Mouse (Mus musculus) liver, adult (tissue): ENCODE data around the gene Gm12166.

Source experiments
- GATA4 ChIP-seq: IDR thresholded peaks from 2 replicates; pipeline ENCODE4 v1.6.1; 2014; ENCODE audit warnings: mild to moderate bottlenecking, low read length; ENCODE audit not compliant: insufficient replicate concordance

Gene Gm12166

GRCm38 (mm10) chr11:46077732-46078375 lies 25.7 kb upstream of the Gm12166 start:
- peak; percentile 89; the same call in 1 of the 2 replicates for TF ChIP-seq GATA4

- TF ChIP-seq GATA4 = no peak
Observed at GRCm38 (mm10) chr11:46077304-46077703, 25.2 kb upstream of the Gm12166 start.

GRCm38 (mm10) chr11:46076442-46077158 lies 24.5 kb upstream of the Gm12166 start:
- no peak for TF ChIP-seq GATA4

- no peak for TF ChIP-seq GATA4
Observed at GRCm38 (mm10) chr11:46075507-46075906, 23.4 kb upstream of the Gm12166 start.

DNA sequence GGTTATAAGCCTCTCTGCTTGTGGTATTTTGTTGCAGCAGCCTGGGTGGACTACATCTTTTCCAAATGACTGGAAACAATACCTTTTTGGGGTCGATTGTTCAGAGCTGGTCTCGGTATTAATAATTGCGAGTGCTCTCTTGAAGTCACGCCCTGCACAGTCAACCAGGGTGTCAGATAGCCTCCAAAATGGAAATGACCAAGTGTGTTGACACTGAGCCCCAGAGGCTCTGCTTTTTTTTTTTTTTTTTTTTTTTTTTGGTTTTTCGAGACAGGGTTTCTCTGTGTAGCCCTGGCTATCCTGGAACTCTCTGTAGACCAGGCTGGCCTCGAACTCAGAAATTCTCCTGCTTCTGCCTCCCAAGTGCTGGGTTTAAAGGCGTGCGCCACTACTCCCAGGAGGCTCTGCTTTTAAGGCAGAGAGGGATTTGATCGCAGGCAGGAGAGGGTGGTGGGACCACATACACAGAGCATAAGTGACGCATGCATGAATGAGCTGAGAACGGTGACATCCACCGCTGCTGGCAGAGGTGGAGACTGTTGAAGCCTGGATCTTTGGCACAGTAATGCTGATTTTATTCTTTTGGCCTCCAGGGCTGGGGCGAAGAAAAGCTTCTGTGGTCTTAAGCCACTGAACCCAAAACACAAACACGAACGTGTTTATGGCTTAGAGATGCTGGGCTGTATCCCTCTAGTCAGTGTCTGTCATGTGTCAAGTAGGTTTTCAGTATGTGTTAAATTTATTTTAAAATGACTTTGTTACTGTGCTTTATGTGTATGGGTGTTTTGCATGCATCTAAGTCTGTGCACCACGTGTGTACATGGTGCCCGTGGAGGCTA lies 21.9 kb upstream of the Gm12166 start:
- TF ChIP-seq GATA4 = no peak

DNA sequence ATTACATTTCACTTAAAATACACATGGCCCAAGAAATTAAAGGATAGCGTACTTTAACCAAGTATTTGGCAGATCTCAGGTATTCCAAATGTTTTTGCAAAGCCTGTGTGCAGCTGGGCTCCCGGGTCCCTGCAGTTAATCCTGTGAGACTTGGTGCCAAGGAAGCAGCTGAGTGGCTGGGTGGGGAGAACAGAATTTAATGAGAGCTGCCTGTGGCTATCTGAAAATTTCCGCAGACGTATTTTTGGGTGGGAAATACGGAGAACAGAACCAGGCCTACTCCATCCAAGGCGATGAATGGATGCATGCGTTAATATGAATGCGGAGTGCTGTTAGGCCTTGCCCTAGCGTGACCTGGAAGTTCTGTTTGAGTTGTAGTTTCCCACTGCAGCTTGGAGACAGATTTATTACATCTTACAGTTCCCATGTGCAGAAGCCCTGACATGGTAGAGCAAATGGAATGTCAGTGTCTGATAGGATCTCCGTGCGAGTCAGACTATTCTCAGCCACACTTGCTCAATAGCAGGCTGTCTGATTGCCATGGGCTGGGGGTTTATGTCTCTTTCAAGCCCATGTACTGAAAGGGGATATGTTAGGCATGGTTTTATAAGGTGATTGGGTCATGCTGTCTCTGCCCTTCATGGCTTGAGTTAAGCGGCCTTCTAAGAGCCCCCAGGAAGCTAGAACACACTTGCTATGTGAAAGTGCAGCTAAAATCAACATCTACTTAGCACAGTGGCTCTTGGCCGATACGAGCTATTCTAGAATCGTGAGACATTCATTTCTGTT lies 21.1 kb upstream of the Gm12166 start:
- TF ChIP-seq GATA4 = no peak

GRCm38 (mm10) chr11:46072466-46073060 lies 20.4 kb upstream of the Gm12166 start:
- TF ChIP-seq GATA4 = no peak

GRCm38 (mm10) chr11:46070789-46071188 lies 18.7 kb upstream of the Gm12166 start:
- TF ChIP-seq GATA4 = no peak

- TF ChIP-seq GATA4 = no peak
Observed at GRCm38 (mm10) chr11:46070161-46070560, 18.0 kb upstream of the Gm12166 start.

GRCm38 (mm10) chr11:46069408-46070003 lies 17.4 kb upstream of the Gm12166 start:
- no peak for TF ChIP-seq GATA4

DNA sequence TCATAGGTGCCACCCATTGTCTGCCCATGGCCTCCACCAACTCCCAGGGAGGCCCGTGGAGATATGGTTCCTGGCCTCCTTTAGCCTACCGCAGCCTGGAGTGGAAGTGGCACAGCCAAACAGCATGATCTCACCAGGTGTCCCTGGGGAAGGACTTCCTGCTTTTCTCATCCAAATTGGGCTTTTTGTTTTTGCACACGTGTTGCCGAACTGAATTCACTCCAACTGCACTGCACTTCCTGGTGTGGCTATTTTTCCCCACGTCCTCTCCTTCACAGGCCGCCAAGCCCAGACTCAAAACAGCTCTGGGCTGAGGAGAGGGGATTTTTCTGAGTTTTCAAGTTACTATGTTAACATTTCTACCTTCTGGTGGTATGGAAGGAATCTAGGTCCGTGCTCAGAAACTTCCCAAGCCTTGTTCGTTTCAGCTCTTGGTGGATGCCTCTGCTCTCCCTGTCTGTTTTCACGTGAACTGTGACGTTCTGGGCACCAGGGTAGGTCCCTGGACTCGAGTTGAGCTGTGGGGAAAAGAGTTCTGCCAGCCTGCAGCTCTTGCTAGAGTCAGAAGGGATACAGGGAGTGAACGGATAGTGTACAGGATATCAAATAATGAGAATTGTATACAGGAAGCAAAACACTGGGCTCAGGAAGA lies 16.8 kb upstream of the Gm12166 start:
- TF ChIP-seq GATA4 = no peak

GRCm38 (mm10) chr11:46067371-46068060 lies 15.4 kb upstream of the Gm12166 start:
- TF ChIP-seq GATA4 = no peak
